Mouse (Mus musculus) liver, embryonic 11.5 days (tissue): ENCODE data around the gene Cnot3. TPM values are rescaled to one million over a fixed set of nuclear protein-coding genes. Genes with fewer than 3 reads are reported as not detected.

ENCODE experiments used
- ATAC-seq: fragments of 200-750 bp; cut with Nextera tagmentation; replicated peaks from 2 replicates; pipeline ENCODE4 v1.8.0; 2017; ENCODE audit warnings: moderate number of reproducible peaks, mild to moderate bottlenecking, moderate TSS enrichment, moderate library complexity; ENCODE audit not compliant: low FRiP score
- DNase-seq: peaks from one replicate; pipeline ENCODE4 v3.0.0-alpha.2; 2017; ENCODE audit warnings: low spot score
- H3K27ac ChIP-seq: fragments of 300-500 bp; sonication (generic); 2 replicates; pipeline ENCODE4 v1.5.1; 2014; ENCODE audit warnings: mild to moderate bottlenecking, low read depth, low read length, control low read depth
- H3K27me3 ChIP-seq: fragments of 300-500 bp; sonication (generic); replicated peaks from 2 replicates; pipeline ENCODE4 v1.6.1; 2014; ENCODE audit warnings: low read length, mixed read lengths; ENCODE audit not compliant: control insufficient read depth, insufficient read depth
- H3K36me3 ChIP-seq: fragments of 300-500 bp; sonication (generic); 2 replicates; pipeline ENCODE4 v1.6.1; 2014; ENCODE audit warnings: mild to moderate bottlenecking, low read length, moderate library complexity, mixed read lengths; ENCODE audit not compliant: control insufficient read depth, insufficient read depth
- H3K4me1 ChIP-seq: fragments of 300-500 bp; sonication (generic); replicated peaks from 2 replicates; pipeline ENCODE4 v1.6.1; 2014; ENCODE audit warnings: low read length, mixed read lengths; ENCODE audit not compliant: control insufficient read depth, insufficient read depth
- H3K4me2 ChIP-seq: fragments of 300-500 bp; sonication (generic); 2 replicates; pipeline ENCODE4 v1.6.1; 2014; ENCODE audit warnings: mild to moderate bottlenecking, control low read depth, moderate library complexity
- H3K4me3 ChIP-seq: fragments of 300-500 bp; sonication (generic); 2 replicates; pipeline ENCODE4 v1.5.1; 2014; ENCODE audit warnings: low read depth, low read length, control low read depth
- H3K9ac ChIP-seq: fragments of 300-500 bp; sonication (generic); 2 replicates; pipeline ENCODE4 v1.6.1; 2014; ENCODE audit warnings: low read depth, low read length, control low read depth
- H3K9me3 ChIP-seq: fragments of 300-500 bp; sonication (generic); 2 replicates; pipeline ENCODE4 v1.6.1; 2016; ENCODE audit warnings: low read length, inconsistent platforms, mixed read lengths; ENCODE audit not compliant: control insufficient read depth
- WGBS: fragments of 180-500 bp; shearing (Covaris S2); extraction: QIAGEN DNeasy Blood & Tissue Kit; methylation state at CpG from one replicate; pipeline ENCODE4 v1.1.7; 2014; 5-methylcytosine and 5-hydroxymethylcytosine counted together
- polyA plus RNA-seq: library from polyadenylated mRNA; unstranded; fragments of >200 nt; fragmentation: Nextera tagmentation; extraction: Ambion mirVana; gene quantifications from 2 replicates; pipeline ENCODE4 v1.2.1, GENCODE M21; 2014

Cnot3 gene
- polyA plus RNA-seq, 1 experiment from 2014 or later = 76.5 TPM

DNA sequence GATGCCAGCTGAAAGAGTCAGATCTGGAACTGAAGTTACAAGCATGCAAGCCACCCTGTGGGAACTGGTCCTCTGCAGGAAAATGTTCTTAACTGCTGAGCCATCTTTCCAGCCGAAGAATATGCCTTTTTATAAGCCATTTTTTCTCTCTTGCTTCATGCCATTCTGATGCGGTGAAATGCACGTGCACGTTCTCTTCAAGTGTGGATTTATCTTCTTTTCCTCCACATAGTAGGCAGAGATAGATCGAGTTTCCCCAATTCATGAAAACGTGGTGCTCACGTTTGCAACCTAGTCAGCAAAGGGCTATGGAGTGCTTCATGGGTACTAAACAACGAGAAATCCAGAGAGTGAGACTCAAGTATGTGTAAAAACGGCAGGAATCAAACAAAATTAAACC is 1.2 kb upstream of the Cnot3 start:
- ATAC-seq (no peak), DNase-seq (no peak)
- 0 out of 2 replicates have a peak overlapping the region, but pooled peaks have one; percentile 20 for H3K9ac ChIP-seq
- WGBS = 18% methylated on average over 9 of the region's 9 CpGs
- peak overlapping the region; percentile 90 for H3K4me2 ChIP-seq
- H3K4me3 ChIP-seq = peak overlapping the region; percentile 99
- peak overlapping the region; percentile 6; the same call in 1 of the 2 replicates for H3K27ac ChIP-seq
- no peaks in the 10 kb centered on the region for H3K9me3 ChIP-seq
- H3K27me3 ChIP-seq = no peaks in the 10 kb centered on the region
- peaks cover 19% of the 10 kb centered on the region for H3K36me3 ChIP-seq
- peaks cover 29% of the 10 kb centered on the region for H3K4me1 ChIP-seq

- Histone ChIP-seq H3K4me3 (peak overlapping the region; percentile 99), H3K27ac (peak overlapping the region; percentile 6), H3K9ac (0 out of 2 replicates have a peak overlapping the region, but pooled peaks have one; percentile 20), H3K9me3 (no peaks in the 10 kb centered on the region), H3K36me3 (peaks cover 15% of the 10 kb centered on the region), H3K4me1 (peaks cover 29% of the 10 kb centered on the region), H3K27me3 (no peaks in the 10 kb centered on the region), H3K4me2 (peak overlapping the region; percentile 90)
- ATAC-seq (no peak), DNase-seq (no peak)
- 0% methylated on average over 11 of the region's 11 CpGs for WGBS
Measured at GRCm38 (mm10) chr7:3644348-3644671, 758 bp upstream of the Cnot3 start.

GRCm38 (mm10) chr7:3645488-3646025 is 489 bp downstream of the Cnot3 start:
- H3K4me1 ChIP-seq = peaks cover 29% of the 10 kb centered on the region
- H3K4me2 ChIP-seq = peak overlapping the region; percentile 90
- WGBS = under 1% methylated on average over 53 of the region's 58 CpGs
- ATAC-seq (peak; percentile 1; the same call in 1 of the 2 replicates), DNase-seq (no peak)
- H3K9me3 ChIP-seq = no peaks in the 10 kb centered on the region
- H3K36me3 ChIP-seq = peaks cover 10% of the 10 kb centered on the region; the same call in 1 of the 2 replicates
- H3K27ac ChIP-seq = peak overlapping the region; percentile 98
- H3K9ac ChIP-seq = peak overlapping the region; percentile 99
- no peaks in the 10 kb centered on the region for H3K27me3 ChIP-seq
- H3K4me3 ChIP-seq = peak overlapping the region; percentile 99

DNA sequence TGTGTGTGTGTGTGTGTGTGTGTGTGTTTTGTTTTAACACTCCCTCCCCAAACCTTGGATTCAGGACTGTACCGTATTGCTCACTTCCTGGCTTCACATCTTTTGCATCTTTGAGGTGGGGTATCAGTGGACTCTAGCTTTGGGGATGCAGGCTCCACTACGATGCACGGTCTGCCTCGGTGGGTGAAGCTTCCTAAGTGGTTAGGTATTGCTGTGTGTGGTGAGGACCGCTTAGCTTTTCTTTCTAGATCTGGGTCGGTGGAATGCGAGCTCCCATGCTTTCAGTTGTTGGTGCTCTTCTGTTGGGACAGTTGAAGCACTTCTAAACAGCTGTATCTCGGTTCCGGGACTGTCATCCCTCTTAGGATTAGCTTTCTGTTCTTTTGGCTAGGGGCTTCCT is 1.1 kb downstream of the Cnot3 start:
- 15% methylated on average over 9 of the region's 9 CpGs for WGBS
- DNase-seq = no peak
- Histone ChIP-seq H3K36me3 (peaks cover 12% of the 10 kb centered on the region), H3K4me3 (peak overlapping the region; percentile 99), H3K9me3 (no peaks in the 10 kb centered on the region), H3K9ac (peak overlapping the region; percentile 99), H3K4me1 (peaks cover 29% of the 10 kb centered on the region), H3K4me2 (peak overlapping the region; percentile 90), H3K27ac (no peak overlapping the region), H3K27me3 (no peaks in the 10 kb centered on the region)
- no peak for ATAC-seq

GRCm38 (mm10) chr7:3646641-3647040 is 1.6 kb downstream of the Cnot3 start:
- WGBS = 64% methylated on average over 4 of the region's 4 CpGs
- no peak overlapping the region for H3K27ac ChIP-seq
- peak overlapping the region; percentile 99 for H3K4me3 ChIP-seq
- ATAC-seq = no peak
- H3K4me2 ChIP-seq = peak overlapping the region; percentile 90
- peaks cover 13% of the 10 kb centered on the region for H3K36me3 ChIP-seq
- no peak for DNase-seq
- no peaks in the 10 kb centered on the region for H3K9me3 ChIP-seq
- H3K9ac ChIP-seq = peak overlapping the region; percentile 99
- H3K4me1 ChIP-seq = peaks cover 29% of the 10 kb centered on the region
- no peaks in the 10 kb centered on the region for H3K27me3 ChIP-seq

DNA sequence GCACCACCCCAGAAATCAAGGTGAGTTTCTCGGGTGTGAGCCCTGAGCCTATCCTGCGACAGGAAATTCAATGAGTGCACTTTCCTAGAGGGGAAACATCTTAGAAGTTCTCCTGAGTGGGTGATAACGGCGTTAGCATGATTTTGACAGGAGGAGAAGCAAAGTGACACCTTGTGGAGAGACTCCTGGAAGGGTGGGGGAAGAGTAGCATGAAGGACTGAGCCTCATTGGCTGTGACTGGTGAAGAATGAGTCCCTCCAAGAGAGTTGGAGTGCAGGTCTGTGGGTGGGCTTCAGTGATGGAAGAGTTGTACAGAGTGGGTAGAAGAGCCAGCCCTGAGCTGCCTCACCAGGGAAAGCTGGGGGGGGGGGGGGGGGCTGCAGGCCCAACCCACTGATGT is 11.9 kb downstream of the Cnot3 start:
- Histone ChIP-seq H3K27me3 (no peaks in the 10 kb centered on the region), H3K4me3 (no peak overlapping the region), H3K4me1 (no peaks in the 10 kb centered on the region), H3K27ac (no peak overlapping the region), H3K36me3 (peaks cover 91% of the 10 kb centered on the region), H3K9ac (no peak overlapping the region), H3K4me2 (no peak overlapping the region), H3K9me3 (no peaks in the 10 kb centered on the region)
- DNase-seq (no peak), ATAC-seq (no peak)
- 83% methylated on average over 4 of the region's 4 CpGs for WGBS

DNA sequence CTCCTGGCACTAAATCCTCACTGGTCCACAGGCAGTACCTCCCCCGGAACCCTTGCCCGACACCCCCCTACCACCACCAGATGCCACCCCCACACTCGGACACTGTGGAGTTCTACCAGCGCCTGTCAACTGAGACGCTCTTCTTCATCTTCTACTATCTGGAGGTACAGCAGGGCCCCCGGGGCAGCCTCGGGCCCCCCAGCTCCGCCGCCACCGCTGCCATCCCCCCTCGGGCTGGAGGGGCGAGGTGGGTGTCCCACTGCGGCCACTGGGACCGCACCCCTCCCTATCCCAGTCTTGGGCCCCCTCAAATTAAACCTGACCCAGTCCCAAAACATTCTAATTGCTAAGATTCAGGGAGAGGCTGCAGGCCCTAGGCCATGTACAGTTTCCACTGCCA is 13.5 kb downstream of the Cnot3 start:
- H3K27ac ChIP-seq = no peak overlapping the region
- no peak overlapping the region for H3K9ac ChIP-seq
- no peak overlapping the region for H3K4me2 ChIP-seq
- peaks cover under 1% of the 10 kb centered on the region; the same call in 1 of the 2 replicates for H3K4me1 ChIP-seq
- H3K9me3 ChIP-seq = no peaks in the 10 kb centered on the region
- ATAC-seq (no peak), DNase-seq (no peak)
- peaks cover 84% of the 10 kb centered on the region for H3K36me3 ChIP-seq
- no peak overlapping the region for H3K4me3 ChIP-seq
- no peaks in the 10 kb centered on the region for H3K27me3 ChIP-seq
- 93% methylated on average over 14 of the region's 14 CpGs for WGBS

DNA sequence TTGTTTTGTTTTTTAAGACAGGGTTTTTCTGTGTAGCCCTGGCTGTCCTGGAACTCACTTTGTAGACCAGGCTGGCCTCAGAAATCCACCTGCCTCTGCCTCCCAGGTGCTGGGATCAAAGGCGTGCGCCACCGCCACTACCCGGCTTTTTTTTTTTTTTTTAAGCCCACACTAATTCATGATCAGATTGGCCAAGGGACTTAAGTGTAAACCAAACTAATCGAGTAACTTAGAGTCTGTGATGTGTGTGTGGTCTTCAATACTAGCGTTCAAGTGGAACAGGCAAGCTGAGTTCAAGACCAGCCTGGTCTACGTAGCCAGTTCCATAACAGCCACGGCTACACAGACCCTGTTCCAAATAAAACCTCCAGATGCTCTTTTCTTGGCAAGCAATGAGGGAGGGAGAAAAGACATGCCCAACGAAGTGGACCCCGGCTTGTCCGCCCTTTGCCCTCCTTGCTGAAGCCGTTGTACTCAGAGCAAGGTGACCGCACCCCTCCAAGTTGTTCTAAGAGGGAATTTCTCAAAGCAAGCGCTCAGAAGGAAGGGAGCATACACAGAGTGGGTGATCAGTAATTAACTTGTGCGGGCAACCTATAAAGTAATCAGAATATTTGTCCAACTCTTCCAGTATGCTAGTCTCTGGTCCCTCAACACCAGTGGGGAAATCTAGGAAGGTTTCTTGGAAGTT is 19.6 kb downstream of the Cnot3 start:
- 28% methylated on average over 15 of the region's 15 CpGs for WGBS
- peak overlapping the region; percentile 79 for H3K27ac ChIP-seq
- peak overlapping the region; percentile 71 for H3K4me3 ChIP-seq
- no peaks in the 10 kb centered on the region for H3K9me3 ChIP-seq
- DNase-seq (peak; percentile 49), ATAC-seq (peak; percentile 50)
- peak overlapping the region; percentile 92 for H3K4me2 ChIP-seq
- peaks cover 27% of the 10 kb centered on the region for H3K36me3 ChIP-seq
- peak overlapping the region; percentile 82 for H3K9ac ChIP-seq
- H3K4me1 ChIP-seq = peaks cover 14% of the 10 kb centered on the region
- no peaks in the 10 kb centered on the region for H3K27me3 ChIP-seq
